Mouse (Mus musculus): ENCODE measurements around the gene Calcoco1.
"Not testable (repeated sequence)": the region's sequence is repeated elsewhere in the genome, so short reads cannot be mapped to it uniquely, and the experiment has no call there.

Gene Calcoco1

GRCm38 (mm10) chr15:102692991-102693411, 29.0 kb downstream of the Calcoco1 start:
- peak; percentile 60 to 70 for DNase-seq (ENCODE audit: low spot score in 2 of 2)

GRCm38 (mm10) chr15:102692321-102692804, 29.6 kb downstream of the Calcoco1 start:
- no peak for DNase-seq (ENCODE audit: low spot score in 2 of 2)

DNA sequence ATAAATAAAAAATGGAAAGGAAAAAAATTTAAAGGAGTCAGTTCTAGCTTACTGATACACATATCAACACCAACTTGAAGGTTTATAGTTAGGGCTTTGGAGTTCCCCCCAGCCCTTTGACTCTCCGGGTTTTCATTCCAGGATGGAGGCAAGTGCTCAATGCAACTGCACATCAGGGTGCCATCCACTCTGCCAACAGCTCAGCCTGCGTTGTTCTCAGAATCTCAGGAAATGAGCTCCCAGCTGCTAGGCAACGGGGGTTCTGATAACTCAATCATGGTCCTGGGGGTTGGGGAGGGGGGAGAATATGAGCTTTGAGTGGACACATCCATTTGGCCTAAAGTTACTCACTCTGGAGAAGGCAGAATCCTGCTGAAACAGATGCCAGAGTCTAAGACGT, 36.2 kb downstream of the Calcoco1 start:
- no peak for DNase-seq (ENCODE audit: low spot score in 2 of 2)

DNA sequence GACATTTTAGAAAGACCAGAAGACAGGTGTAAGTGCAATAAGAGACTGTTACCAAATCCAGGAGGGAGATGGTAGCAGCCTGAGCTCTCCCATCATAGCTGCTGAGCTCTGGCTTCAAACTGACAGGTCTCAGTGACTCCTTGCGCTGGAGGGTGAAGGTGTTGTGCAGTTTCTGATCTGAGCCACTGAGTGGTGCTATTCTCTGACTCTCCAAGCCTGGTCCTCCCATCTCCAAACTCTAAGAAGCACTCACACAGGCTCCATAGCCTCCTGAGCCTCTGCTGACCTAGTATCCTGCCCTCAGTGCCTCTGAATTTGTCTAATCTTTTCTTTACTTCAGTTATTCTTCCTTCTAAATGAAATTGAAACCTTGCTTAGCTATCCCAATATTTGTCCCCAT, 38.3 kb downstream of the Calcoco1 start:
- DNase-seq (ENCODE audit: low spot score in 2 of 2) = no peak

GRCm38 (mm10) chr15:102676345-102676744, 45.6 kb downstream of the Calcoco1 start:
- no peak for DNase-seq (ENCODE audit: low spot score in 2 of 2)

- peak in 1 of 2 experiments; percentile 54 for DNase-seq (ENCODE audit: low spot score in 2 of 2)
Measured at GRCm38 (mm10) chr15:102673548-102673947, 48.4 kb downstream of the Calcoco1 start.

DNA sequence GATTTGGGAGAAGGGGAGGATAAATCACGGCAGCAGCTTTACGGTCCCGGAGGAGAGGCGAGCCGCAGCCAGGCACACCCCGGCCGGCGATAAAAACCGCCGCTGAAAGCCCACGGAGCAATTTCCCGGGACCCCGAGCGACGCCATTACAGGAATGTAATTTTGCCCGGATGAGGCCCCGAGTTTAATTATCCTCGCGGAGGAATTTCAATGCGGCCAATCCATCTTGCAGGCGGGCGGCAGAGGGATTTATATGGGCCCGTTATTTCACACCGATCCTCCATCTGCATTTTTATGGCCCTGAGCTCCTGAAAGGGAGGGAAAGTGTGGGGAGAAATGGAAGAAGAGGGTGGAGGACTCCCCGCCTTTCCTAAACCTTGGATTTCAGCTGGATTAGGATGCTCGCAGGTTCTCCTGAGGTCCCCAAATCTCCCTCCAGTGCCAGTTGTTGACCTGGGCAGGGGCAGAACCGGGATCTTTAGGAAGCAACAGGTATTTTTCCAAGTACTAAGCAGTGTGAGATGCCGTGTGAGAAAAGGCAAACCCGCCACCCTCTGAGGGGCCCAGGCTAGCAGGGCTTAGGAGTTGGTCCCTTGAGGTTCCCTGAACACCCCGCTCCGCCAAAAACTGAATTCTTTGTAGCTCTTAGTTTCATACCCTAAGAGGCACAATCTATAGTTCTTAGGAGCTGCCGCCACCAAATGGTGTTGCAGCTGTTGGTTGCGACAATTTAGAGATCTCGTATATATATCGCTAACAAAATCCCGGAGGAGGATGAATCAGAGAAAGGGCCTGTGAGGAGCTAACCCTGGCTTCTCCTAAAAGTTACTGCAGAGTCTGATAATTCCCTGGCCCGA, 49.5 kb downstream of the Calcoco1 start, which contains the start of gene Atp5g2:
Gene Atp5g2, minus strand, starts transcription at position 138 of the 857 bp plus-strand sequence.
- DNase-seq (ENCODE audit: low spot score in 2 of 2) = peak; percentile 52 to 61

- peak; percentile 87 to 89 for DNase-seq (ENCODE audit: low spot score in 2 of 2)
Measured at GRCm38 (mm10) chr15:102671721-102672214, 50.2 kb downstream of the Calcoco1 start.

GRCm38 (mm10) chr15:102670767-102671575, 51.0 kb downstream of the Calcoco1 start:
- DNase-seq (ENCODE audit: low spot score in 2 of 2) = peak; percentile 97 to 98

DNA sequence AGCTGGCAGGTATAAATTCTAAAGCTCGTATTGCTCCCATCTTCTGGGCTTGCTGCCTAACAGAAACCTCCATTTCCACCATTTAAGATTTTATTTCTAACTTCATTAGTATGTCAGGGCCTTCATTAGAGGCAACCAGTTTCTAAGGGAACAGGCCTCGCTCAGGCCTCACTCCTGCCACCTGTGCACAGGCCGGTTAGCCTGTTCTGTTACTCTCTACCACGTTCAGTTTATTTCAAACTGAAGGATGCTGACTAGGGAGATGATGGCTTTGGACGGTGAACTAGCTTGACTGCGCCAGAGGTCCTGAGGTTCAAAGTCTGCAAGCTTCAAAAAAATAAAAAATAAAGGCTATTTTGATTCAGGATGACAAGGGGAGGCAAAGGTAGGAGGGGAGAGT, 51.7 kb downstream of the Calcoco1 start:
- no peak for DNase-seq (ENCODE audit: low spot score in 2 of 2)

- DNase-seq (ENCODE audit: low spot score in 2 of 2) = no peak
Measured at GRCm38 (mm10) chr15:102669571-102669970, 52.4 kb downstream of the Calcoco1 start.

- DNase-seq (ENCODE audit: low spot score in 2 of 2) = peak in 1 of 2 experiments; percentile 30
Measured at GRCm38 (mm10) chr15:102665494-102665893, 56.5 kb downstream of the Calcoco1 start.

DNA sequence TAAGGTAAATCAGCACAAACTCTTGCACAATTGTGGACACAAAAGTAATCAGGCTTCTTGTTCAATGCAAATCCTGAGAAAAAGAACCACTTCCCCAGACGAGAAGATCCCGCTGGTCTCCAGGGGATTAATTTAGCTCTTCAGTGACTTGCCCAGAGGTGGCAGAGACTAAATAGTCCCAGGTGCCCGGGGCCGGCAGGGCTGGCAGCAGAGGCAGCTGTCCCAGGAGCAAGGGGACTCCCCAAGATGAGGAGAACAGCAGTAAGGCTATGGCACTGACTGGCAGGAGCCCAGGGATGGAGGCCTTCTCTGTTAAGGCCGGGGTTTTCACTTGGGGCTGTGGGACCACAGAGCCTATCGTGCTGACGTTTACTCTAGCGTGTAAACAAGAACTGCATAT, 58.2 kb downstream of the Calcoco1 start:
- no peak for DNase-seq (ENCODE audit: low spot score in 2 of 2)

- DNase-seq (ENCODE audit: low spot score in 2 of 2) = not testable (repeated sequence)
Measured at GRCm38 (mm10) chr15:102662601-102663000, 59.4 kb downstream of the Calcoco1 start.

- DNase-seq (ENCODE audit: low spot score in 2 of 2) = no peak
Measured at GRCm38 (mm10) chr15:102657926-102658381, 64.0 kb downstream of the Calcoco1 start.
